Mouse (Mus musculus): ENCODE measurements around the gene A730015C16Rik.

- TF ChIP-seq CTCF (IDR thresholded peaks at IDR 0.05; ENCODE audit: low read depth), result no peak
- no peak for TF ChIP-seq EP300 (IDR thresholded peaks at IDR 0.05; ENCODE audit: low read depth)
Observed at GRCm38 (mm10) chr4:108883815-108884214, 35.4 kb upstream of the A730015C16Rik start.
